Mouse (Mus musculus) mesoderm, embryonic 11.5 days (tissue): ENCODE data around the gene Nt5dc2.
A peak's percentile ranks its signal among the peaks of the same experiment; 100 is the strongest.

Experiments used
- DNase-seq: peaks from one replicate; pipeline ENCODE4 v3.0.0-alpha.2; 2012; ENCODE audit warnings: low read depth, low spot score

The Nt5dc2 gene

GRCm38 (mm10) chr14:31168425-31168824 lies 37.6 kb downstream of the Nt5dc2 start, which contains the start of gene Stab1:
Gene Stab1, minus strand, starts transcription at chr14:31168641.
- peak; percentile 19 for DNase-seq

- DNase-seq, result no peak
Measured at GRCm38 (mm10) chr14:31169508-31169907, 38.7 kb downstream of the Nt5dc2 start.

- DNase-seq, result no peak
Measured at GRCm38 (mm10) chr14:31170963-31171362, 40.1 kb downstream of the Nt5dc2 start.

GRCm38 (mm10) chr14:31171386-31171785 lies 40.5 kb downstream of the Nt5dc2 start:
- DNase-seq, result no peak

- DNase-seq, result no peak
Measured at GRCm38 (mm10) chr14:31171821-31172220, 41.0 kb downstream of the Nt5dc2 start.

- DNase-seq, result no peak
Measured at GRCm38 (mm10) chr14:31172781-31173455, 42.1 kb downstream of the Nt5dc2 start.

GRCm38 (mm10) chr14:31173537-31173936 lies 42.7 kb downstream of the Nt5dc2 start:
- no peak for DNase-seq

GRCm38 (mm10) chr14:31177287-31177686 lies 46.4 kb downstream of the Nt5dc2 start:
- no peak for DNase-seq

- DNase-seq, result no peak
Measured at GRCm38 (mm10) chr14:31177715-31178114, 46.9 kb downstream of the Nt5dc2 start.

- DNase-seq, result no peak
Measured at GRCm38 (mm10) chr14:31179677-31180365, 49.0 kb downstream of the Nt5dc2 start.

GRCm38 (mm10) chr14:31181512-31181911 lies 50.7 kb downstream of the Nt5dc2 start:
- DNase-seq, result no peak

GRCm38 (mm10) chr14:31182786-31183290 lies 52.0 kb downstream of the Nt5dc2 start:
- DNase-seq, result no peak

- DNase-seq, result no peak
Measured at GRCm38 (mm10) chr14:31183541-31183940, 52.7 kb downstream of the Nt5dc2 start.

- DNase-seq, result no peak
Measured at GRCm38 (mm10) chr14:31184195-31184594, 53.3 kb downstream of the Nt5dc2 start.

- no peak for DNase-seq
Measured at GRCm38 (mm10) chr14:31186656-31187055, 55.8 kb downstream of the Nt5dc2 start.
